Mouse (Mus musculus): ENCODE results near the gene Gns. TPM values are rescaled to one million over a fixed set of nuclear protein-coding genes. Genes with fewer than 3 reads are reported as not detected.

Gns gene
- polyA plus RNA-seq, 1 experiment from 2014 or later, result 50.3 TPM

DNA sequence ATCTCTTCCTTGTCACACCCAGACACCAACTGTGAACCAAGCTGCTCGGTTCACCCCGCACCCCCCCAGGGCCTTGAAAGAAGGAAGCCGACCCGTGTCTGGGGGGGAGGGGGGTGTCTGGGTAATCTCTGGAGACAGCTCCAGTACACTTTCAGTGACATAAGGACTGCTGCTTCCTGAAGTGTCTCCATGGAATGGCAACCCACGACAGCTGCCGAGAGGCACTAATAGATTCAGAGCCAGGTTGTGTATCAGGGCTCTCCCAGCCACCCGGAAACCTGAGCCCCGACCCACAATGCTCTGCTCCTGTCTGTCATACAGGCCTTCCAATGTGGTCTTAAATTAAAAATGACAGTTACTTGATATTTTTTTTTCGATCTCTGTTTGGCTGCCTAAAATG is 21.5 kb downstream of the Gns start:
- no peaks in the 10 kb centered on the region for H3K4me1 ChIP-seq (ENCODE audit: control insufficient read depth, insufficient read depth, low read length)
- no peak overlapping the region for H3K9ac ChIP-seq (replicated peaks; ENCODE audit: low read depth, low read length)
- H3K27ac ChIP-seq (ENCODE audit: low read depth, low read length), result no peak overlapping the region
- peaks cover 52% of the 10 kb centered on the region for H3K36me3 ChIP-seq (ENCODE audit: control insufficient read depth, insufficient read depth, low read length)
- H3K4me3 ChIP-seq (ENCODE audit: low read depth, low read length), result no peak overlapping the region
- no peak overlapping the region for H3K4me2 ChIP-seq (ENCODE audit: low read depth, low read length)
- no peaks in the 10 kb centered on the region for H3K27me3 ChIP-seq (ENCODE audit: control insufficient read depth, insufficient read depth, low read length)
- no peak for ATAC-seq (ENCODE audit: low read depth)
- no peaks in the 10 kb centered on the region for H3K9me3 ChIP-seq (ENCODE audit: control insufficient read depth, low read length)
- 58% methylated on average over 9 of the region's 9 CpGs for WGBS

DNA sequence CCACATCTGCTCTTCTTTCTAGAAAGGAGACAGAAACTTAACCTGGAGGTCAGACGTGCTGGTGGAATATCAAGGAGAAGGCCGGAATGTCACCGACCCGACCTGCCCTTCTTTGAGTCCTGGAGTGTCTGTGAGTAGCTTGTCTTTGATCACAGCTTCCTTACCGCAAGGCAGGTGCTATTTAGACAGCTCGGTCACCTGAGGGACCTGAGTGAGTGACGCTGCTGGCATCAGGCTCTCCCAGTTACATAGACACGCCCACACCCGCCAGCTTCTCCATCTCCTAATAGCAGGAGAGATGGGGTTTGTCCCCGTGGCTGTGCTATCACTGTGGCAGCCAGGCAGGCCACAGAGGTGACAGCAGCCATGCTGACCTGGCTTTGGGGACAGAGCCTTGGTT is 25.7 kb downstream of the Gns start:
- Histone ChIP-seq H3K27me3 (ENCODE audit: control insufficient read depth, insufficient read depth, low read length) (no peaks in the 10 kb centered on the region), H3K4me2 (ENCODE audit: low read depth, low read length) (no peak overlapping the region), H3K9me3 (ENCODE audit: control insufficient read depth, low read length) (no peaks in the 10 kb centered on the region), H3K36me3 (ENCODE audit: control insufficient read depth, insufficient read depth, low read length) (peaks cover 60% of the 10 kb centered on the region), H3K4me3 (ENCODE audit: low read depth, low read length) (no peak overlapping the region), H3K27ac (ENCODE audit: low read depth, low read length) (no peak overlapping the region), H3K4me1 (ENCODE audit: control insufficient read depth, insufficient read depth, low read length) (no peaks in the 10 kb centered on the region), H3K9ac (replicated peaks; ENCODE audit: low read depth, low read length) (no peak overlapping the region)
- 89% methylated on average over 10 of the region's 10 CpGs for WGBS
- ATAC-seq (ENCODE audit: low read depth), result no peak

GRCm38 (mm10) chr10:121391901-121392300 is 27.0 kb downstream of the Gns start:
- Histone ChIP-seq H3K27me3 (ENCODE audit: control insufficient read depth, insufficient read depth, low read length) (no peaks in the 10 kb centered on the region), H3K9me3 (ENCODE audit: control insufficient read depth, low read length) (no peaks in the 10 kb centered on the region), H3K27ac (ENCODE audit: low read depth, low read length) (no peak overlapping the region), H3K4me2 (ENCODE audit: low read depth, low read length) (no peak overlapping the region), H3K4me3 (ENCODE audit: low read depth, low read length) (no peak overlapping the region), H3K36me3 (ENCODE audit: control insufficient read depth, insufficient read depth, low read length) (peaks cover 67% of the 10 kb centered on the region), H3K4me1 (ENCODE audit: control insufficient read depth, insufficient read depth, low read length) (no peaks in the 10 kb centered on the region), H3K9ac (replicated peaks; ENCODE audit: low read depth, low read length) (no peak overlapping the region)
- no peak for ATAC-seq (ENCODE audit: low read depth)
- WGBS, result 97% methylated on average over 8 of the region's 8 CpGs

GRCm38 (mm10) chr10:121394270-121394669 is 29.4 kb downstream of the Gns start:
- H3K27me3 ChIP-seq (ENCODE audit: control insufficient read depth, insufficient read depth, low read length), result no peaks in the 10 kb centered on the region
- H3K36me3 ChIP-seq (ENCODE audit: control insufficient read depth, insufficient read depth, low read length), result peaks cover 52% of the 10 kb centered on the region
- no peaks in the 10 kb centered on the region for H3K4me1 ChIP-seq (ENCODE audit: control insufficient read depth, insufficient read depth, low read length)
- H3K9ac ChIP-seq (replicated peaks; ENCODE audit: low read depth, low read length), result no peak overlapping the region
- no peak overlapping the region for H3K4me3 ChIP-seq (ENCODE audit: low read depth, low read length)
- no peaks in the 10 kb centered on the region for H3K9me3 ChIP-seq (ENCODE audit: control insufficient read depth, low read length)
- 74% methylated on average over 6 of the region's 6 CpGs for WGBS
- no peak overlapping the region for H3K27ac ChIP-seq (ENCODE audit: low read depth, low read length)
- no peak overlapping the region for H3K4me2 ChIP-seq (ENCODE audit: low read depth, low read length)
- no peak for ATAC-seq (ENCODE audit: low read depth)

DNA sequence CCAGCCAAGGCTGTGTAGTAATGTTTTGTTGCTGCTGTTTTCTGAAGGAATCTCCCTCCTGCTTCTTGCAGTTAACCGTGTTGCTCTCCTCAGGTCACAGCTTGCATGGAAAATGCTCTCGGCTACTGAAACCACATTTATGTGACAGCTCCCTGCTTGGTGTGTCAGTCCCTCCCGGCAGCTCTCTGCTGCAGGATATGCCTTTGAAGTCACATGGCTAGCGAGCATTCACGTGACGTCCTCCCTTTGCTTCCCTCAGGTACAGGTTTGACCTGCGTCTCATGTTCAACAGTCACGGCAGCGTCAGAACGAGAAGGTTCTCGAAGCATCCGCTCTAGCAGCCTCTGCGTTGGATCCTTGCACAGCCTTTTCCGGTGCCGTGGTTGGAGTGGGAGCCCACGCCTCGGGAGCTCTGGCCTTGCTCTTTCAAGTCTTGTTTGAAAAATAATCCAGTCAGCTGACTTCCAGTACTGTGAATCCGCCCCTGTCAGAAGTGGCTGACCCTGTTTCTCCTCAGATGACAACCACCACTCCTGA is 30.0 kb downstream of the Gns start:
- ATAC-seq (ENCODE audit: low read depth), result no peak
- Histone ChIP-seq H3K4me1 (ENCODE audit: control insufficient read depth, insufficient read depth, low read length) (no peaks in the 10 kb centered on the region), H3K9me3 (ENCODE audit: control insufficient read depth, low read length) (no peaks in the 10 kb centered on the region), H3K36me3 (ENCODE audit: control insufficient read depth, insufficient read depth, low read length) (peaks cover 52% of the 10 kb centered on the region), H3K27me3 (ENCODE audit: control insufficient read depth, insufficient read depth, low read length) (no peaks in the 10 kb centered on the region), H3K4me2 (ENCODE audit: low read depth, low read length) (no peak overlapping the region), H3K4me3 (ENCODE audit: low read depth, low read length) (no peak overlapping the region), H3K27ac (ENCODE audit: low read depth, low read length) (no peak overlapping the region), H3K9ac (replicated peaks; ENCODE audit: low read depth, low read length) (no peak overlapping the region)
- WGBS, result 91% methylated on average over 18 of the region's 18 CpGs

DNA sequence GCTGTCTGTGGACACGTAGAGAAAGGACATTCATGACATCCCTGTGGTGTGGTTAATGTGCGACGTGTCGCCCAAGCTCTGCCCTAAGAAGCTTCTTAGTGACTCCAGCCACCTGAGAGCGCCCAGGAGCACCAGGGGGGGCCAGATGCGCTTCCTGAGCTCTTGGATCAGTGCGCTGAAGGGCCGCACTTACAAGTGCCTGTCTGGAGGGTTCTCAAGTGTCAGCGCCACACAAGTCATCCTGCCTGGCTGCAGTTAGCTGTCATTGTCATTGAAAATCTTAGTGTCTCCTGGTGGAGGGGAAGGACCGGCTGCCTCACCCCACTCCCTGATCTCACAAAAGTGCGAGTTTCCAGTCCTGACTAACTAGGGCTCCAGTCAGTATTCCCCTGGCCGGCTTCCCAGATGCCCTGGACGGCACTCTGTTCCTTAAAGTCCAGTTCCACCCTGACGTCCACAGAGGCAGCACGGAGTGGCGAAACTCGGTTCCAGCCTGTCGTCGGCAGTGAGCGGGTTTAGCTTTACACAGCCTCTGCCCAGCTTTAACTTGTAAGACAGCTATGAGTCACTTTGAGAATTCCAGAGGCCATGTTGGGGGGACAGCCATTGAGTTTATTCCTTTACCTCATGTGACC is 30.8 kb downstream of the Gns start:
- H3K27me3 ChIP-seq (ENCODE audit: control insufficient read depth, insufficient read depth, low read length), result no peaks in the 10 kb centered on the region
- H3K27ac ChIP-seq (ENCODE audit: low read depth, low read length), result no peak overlapping the region
- no peak overlapping the region for H3K4me3 ChIP-seq (ENCODE audit: low read depth, low read length)
- no peak overlapping the region for H3K9ac ChIP-seq (replicated peaks; ENCODE audit: low read depth, low read length)
- ATAC-seq (ENCODE audit: low read depth), result no peak
- H3K4me2 ChIP-seq (ENCODE audit: low read depth, low read length), result no peak overlapping the region
- WGBS, result 87% methylated on average over 20 of the region's 20 CpGs
- H3K9me3 ChIP-seq (ENCODE audit: control insufficient read depth, low read length), result no peaks in the 10 kb centered on the region
- no peaks in the 10 kb centered on the region for H3K4me1 ChIP-seq (ENCODE audit: control insufficient read depth, insufficient read depth, low read length)
- peaks cover 47% of the 10 kb centered on the region for H3K36me3 ChIP-seq (ENCODE audit: control insufficient read depth, insufficient read depth, low read length)

DNA sequence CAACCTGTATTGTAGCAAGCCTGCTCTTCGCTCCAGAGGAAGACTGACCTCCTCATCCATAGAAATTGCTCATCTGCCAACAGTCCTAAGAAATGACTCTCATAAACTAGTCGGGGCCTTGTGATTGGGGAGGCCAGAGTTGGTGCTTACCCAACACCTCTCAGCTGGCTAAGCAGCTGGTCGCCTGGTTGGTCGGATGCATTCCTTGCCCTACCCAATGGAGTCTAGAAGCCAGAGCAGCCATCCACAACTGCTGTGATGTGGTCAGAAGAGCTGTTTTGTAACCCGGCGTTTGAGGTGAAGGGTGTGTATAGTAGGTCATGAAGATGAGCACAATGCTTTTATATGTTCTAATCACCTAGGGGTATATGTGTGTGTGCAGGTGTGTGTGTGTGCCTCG is 33.7 kb downstream of the Gns start:
- Histone ChIP-seq H3K27ac (ENCODE audit: low read depth, low read length) (no peak overlapping the region), H3K4me1 (ENCODE audit: control insufficient read depth, insufficient read depth, low read length) (no peaks in the 10 kb centered on the region), H3K4me3 (ENCODE audit: low read depth, low read length) (no peak overlapping the region), H3K4me2 (ENCODE audit: low read depth, low read length) (no peak overlapping the region), H3K9me3 (ENCODE audit: control insufficient read depth, low read length) (no peaks in the 10 kb centered on the region), H3K9ac (replicated peaks; ENCODE audit: low read depth, low read length) (no peak overlapping the region), H3K36me3 (ENCODE audit: control insufficient read depth, insufficient read depth, low read length) (peaks cover 22% of the 10 kb centered on the region), H3K27me3 (ENCODE audit: control insufficient read depth, insufficient read depth, low read length) (no peaks in the 10 kb centered on the region)
- 92% methylated on average over 7 of the region's 7 CpGs for WGBS
- ATAC-seq (ENCODE audit: low read depth), result no peak

GRCm38 (mm10) chr10:121401005-121401404 is 36.1 kb downstream of the Gns start:
- WGBS, result 87% methylated on average over 7 of the region's 7 CpGs
- H3K4me3 ChIP-seq (ENCODE audit: low read depth, low read length), result no peak overlapping the region
- H3K27me3 ChIP-seq (ENCODE audit: control insufficient read depth, insufficient read depth, low read length), result no peaks in the 10 kb centered on the region
- no peak overlapping the region for H3K9ac ChIP-seq (replicated peaks; ENCODE audit: low read depth, low read length)
- peaks cover 4% of the 10 kb centered on the region; the same call in 1 of the 2 replicates for H3K36me3 ChIP-seq (ENCODE audit: control insufficient read depth, insufficient read depth, low read length)
- no peaks in the 10 kb centered on the region for H3K9me3 ChIP-seq (ENCODE audit: control insufficient read depth, low read length)
- H3K4me2 ChIP-seq (ENCODE audit: low read depth, low read length), result no peak overlapping the region
- no peak overlapping the region for H3K27ac ChIP-seq (ENCODE audit: low read depth, low read length)
- H3K4me1 ChIP-seq (ENCODE audit: control insufficient read depth, insufficient read depth, low read length), result no peaks in the 10 kb centered on the region
- no peak for ATAC-seq (ENCODE audit: low read depth)

- H3K9me3 ChIP-seq (ENCODE audit: control insufficient read depth, low read length), result no peaks in the 10 kb centered on the region
- H3K4me3 ChIP-seq (ENCODE audit: low read depth, low read length), result no peak overlapping the region
- H3K27ac ChIP-seq (ENCODE audit: low read depth, low read length), result no peak overlapping the region
- H3K4me1 ChIP-seq (ENCODE audit: control insufficient read depth, insufficient read depth, low read length), result no peaks in the 10 kb centered on the region
- no peak for ATAC-seq (ENCODE audit: low read depth)
- H3K27me3 ChIP-seq (ENCODE audit: control insufficient read depth, insufficient read depth, low read length), result no peaks in the 10 kb centered on the region
- no peak overlapping the region for H3K9ac ChIP-seq (replicated peaks; ENCODE audit: low read depth, low read length)
- WGBS, result 72% methylated on average over 9 of the region's 9 CpGs
- H3K36me3 ChIP-seq (ENCODE audit: control insufficient read depth, insufficient read depth, low read length), result no peaks in the 10 kb centered on the region
- H3K4me2 ChIP-seq (ENCODE audit: low read depth, low read length), result no peak overlapping the region
Observed at GRCm38 (mm10) chr10:121403104-121403503, 38.2 kb downstream of the Gns start.
